Mouse (Mus musculus) frontal cortex, adult (tissue): ENCODE results near the gene Ffar1.

Experiments
- ATAC-seq: cut with Nextera tagmentation; 2 replicates; pipeline ENCODE4 v1.9.2; 2017; ENCODE audit warnings: mild to moderate bottlenecking, moderate library complexity, mixed read lengths; ENCODE audit not compliant: low TSS enrichment

Ffar1 gene

GRCm38 (mm10) chr7:30861464-30861863 lies at the start of gene Ffar1:
Gene Ffar1 (minus strand): TSS chr7:30861564.
- no peak for ATAC-seq

DNA sequence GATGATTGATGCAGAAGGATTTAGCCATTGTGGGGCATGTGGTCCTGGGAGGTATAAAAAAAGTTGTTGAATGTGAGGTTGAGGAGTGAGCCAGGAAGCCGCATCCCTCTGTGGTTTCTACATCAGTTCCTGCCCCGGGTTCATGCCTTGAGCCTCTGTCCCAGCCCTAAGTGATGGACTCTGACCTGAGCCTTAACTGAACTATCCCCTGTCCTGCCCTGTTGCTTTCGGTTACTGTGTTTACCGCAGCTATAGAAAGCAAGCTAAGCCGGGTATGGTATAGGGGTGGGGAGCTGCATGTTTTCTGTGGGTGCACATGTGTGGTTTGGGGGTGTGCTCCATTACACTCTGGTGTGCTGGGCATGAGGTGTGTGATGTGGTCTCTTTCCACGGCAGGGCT lies 48.4 kb upstream of the Ffar1 start:
- ATAC-seq, result no peak

DNA sequence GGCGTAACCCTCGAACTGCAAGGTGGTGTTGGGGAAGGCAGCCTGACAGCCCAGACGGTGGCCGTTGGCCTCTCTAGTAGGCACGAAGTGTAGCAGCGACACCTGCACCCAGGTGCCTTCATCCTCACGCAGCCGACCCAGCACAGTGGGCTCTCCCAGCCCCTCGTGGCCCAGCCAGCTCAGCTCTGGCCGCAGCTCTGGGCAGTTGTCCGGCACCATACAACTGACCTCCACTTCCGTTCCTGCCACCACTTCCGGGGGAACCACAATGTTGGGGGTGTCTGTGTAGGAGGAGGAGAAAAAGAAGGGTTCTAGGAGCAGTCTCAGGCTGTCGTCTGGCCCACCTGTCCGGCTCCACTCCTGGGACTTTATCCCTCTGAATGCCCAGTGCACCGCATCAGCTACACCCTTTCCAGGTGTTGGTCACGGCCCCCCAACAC lies 47.6 kb upstream of the Ffar1 start:
- ATAC-seq, result no peak

DNA sequence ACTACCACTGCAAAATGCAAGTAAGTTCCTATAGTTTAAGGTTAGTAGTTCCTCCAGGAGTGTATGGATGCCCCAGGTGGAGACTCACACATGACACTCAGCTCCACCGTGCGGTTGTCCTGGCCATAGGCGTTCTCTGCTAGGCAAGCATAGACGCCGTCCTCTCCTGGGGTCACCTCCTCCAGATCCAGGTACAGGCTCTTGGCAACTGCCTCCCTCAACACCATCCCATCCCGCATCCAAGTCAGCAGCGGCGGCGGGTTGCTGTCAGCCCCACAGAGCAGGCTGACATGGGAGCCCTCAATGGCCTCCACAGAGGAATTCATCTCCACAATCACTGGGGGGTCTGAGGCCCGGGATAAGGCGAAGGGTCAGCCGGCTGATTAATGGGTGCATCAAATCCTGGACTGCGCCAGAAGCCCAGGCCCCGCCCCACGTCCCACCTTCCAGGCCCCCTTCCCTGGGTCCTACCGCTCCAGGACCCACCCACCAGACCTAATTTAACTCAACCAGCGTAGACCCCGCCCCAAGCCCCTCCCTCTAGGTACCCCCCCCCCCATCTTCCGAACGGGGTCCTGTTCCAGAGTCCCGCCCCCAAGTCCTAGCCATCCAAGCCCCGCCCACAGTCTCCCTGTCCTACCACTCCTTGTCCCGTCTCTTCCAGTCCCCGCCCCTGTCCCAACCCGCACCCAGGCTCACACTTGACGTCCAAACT lies 47.1 kb upstream of the Ffar1 start:
- ATAC-seq, result no peak

- no peak for ATAC-seq
These were observed 42.7 kb upstream of the Ffar1 start for GRCm38 (mm10) chr7:30904042-30904441.

- no peak for ATAC-seq
These were observed 33.9 kb upstream of the Ffar1 start for GRCm38 (mm10) chr7:30895217-30895616.

DNA sequence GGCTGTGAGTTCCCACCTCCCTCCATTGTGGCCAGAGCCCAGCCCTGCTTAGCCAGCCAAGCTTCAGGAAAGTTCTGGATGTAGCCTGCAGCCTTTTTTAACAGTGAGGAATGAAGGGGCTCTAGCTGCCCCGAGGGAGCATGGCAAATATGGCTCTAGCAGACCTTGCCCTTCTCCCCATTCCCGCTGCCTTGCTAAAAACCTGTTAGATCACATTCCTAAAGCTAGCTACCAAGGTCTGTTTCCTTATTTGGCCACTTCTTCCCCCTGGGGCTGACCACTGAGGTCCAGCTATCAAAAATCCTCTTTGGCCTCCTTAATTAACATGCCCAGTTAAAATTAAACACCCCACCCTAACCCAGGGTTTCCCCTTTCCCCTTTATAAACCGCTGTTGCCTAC lies 31.2 kb upstream of the Ffar1 start:
- no peak for ATAC-seq

- ATAC-seq, result no peak
These were observed 30.4 kb upstream of the Ffar1 start for GRCm38 (mm10) chr7:30891746-30892145.

GRCm38 (mm10) chr7:30890681-30891080 lies 29.3 kb upstream of the Ffar1 start:
- no peak for ATAC-seq

DNA sequence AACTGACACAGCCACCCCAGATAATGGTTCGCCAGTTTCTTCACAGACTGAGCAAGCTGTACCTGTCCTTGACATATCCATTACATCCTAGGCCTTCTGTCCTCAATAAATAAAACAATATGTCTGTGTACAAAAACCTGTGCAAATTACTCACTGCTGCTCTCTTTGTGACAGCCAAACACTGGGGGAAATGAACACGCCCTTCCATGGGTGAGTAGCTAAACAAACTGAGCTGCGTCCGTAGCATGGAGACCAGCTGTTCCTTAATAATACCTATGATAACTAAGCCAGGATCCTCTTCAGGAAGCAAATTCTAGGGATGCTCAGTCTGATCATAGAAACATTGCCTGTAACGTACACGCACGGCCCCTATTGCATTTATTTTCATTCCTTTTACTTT lies 27.4 kb upstream of the Ffar1 start:
- ATAC-seq, result no peak

GRCm38 (mm10) chr7:30887568-30888188 lies 26.3 kb upstream of the Ffar1 start:
- no peak for ATAC-seq

DNA sequence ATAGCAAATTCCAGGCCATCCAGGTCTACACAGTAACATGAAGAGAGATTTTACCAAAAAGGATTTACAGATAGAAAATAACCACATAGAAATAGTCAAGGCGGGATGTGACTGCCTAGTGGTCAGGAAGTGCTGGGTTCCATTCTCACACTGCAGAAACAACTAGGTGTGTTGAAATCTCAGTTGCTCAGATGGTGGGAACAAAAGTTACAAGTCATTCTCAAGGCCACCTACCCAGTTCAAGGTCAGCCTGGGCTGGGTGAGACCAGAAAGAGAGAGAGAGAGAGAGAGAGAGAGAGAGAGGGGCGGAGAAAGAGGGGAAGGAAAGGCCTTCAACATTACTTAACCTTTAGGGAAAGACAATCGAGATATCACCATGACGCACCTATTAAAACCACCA lies 25.5 kb upstream of the Ffar1 start:
- no peak for ATAC-seq

DNA sequence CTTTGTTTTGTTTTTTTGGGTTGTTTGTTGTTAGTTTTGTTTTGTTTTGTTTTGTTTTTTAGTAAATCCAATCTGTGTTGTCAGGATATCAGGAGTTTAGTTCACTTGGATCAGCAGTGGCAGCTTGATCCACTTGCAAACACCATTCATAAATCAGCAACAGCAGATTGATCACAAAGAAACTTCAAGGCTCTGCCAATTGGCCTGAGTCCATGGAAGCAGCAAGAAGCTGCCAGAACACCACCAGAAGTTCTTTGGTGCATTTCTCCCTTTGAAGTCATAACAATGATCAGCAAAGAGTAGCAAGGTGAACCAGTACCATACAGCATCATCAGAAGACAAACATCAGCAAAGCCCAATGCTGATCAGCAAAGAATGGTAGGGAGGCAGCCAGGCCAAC lies 22.7 kb upstream of the Ffar1 start:
- ATAC-seq, result no peak

- ATAC-seq, result no peak
These were observed 20.0 kb upstream of the Ffar1 start for GRCm38 (mm10) chr7:30881367-30881766.

DNA sequence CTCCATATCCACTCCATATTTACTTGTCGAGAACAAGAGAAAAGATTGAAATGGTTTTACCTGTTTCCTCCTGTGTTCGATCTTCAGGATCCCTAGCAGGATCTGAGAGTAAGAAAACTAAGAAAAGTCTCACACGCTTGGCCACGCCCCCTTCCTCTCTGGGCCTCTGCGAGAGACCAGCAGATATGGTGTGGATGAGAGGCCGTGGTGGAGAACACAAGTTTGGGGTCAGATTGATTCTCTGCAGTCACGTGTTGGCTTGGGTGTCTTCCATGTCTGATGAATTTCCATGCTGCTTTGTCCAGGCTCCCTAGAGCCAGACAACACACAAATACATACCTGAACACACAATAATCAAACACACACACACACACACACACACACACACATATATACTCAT lies 18.8 kb upstream of the Ffar1 start, which contains the start of gene Cd22:
Gene Cd22 (minus strand): TSS at position 167 of the 400 bp plus-strand sequence.
- ATAC-seq, result no peak

- no peak for ATAC-seq
These were observed 17.6 kb upstream of the Ffar1 start for GRCm38 (mm10) chr7:30878950-30879349.

GRCm38 (mm10) chr7:30873083-30873482 lies 11.7 kb upstream of the Ffar1 start:
- peak; percentile 62; the same call in 1 of the 2 replicates for ATAC-seq

DNA sequence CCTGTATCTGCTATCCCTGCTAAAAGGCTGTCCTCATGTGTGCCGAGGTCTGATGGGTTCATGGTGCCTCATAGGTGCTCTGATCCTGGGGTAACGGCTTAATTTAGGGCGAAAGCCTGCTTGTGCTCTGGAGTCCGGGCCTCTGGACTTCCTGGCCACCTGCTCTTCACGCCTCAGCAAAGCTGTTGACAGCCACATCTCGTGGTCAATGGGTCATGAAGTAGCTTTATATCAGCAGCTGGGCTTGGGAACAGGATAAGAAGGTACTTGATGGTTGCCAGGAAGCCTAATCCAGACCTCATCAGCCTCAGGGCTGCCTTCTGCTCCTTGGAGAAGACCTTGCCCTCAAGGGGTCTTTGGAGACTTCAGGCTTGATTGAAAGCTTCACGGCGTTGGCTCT lies 2.0 kb upstream of the Ffar1 start:
- ATAC-seq, result no peak

GRCm38 (mm10) chr7:30859635-30860402 lies 1.5 kb downstream of the Ffar1 start:
- ATAC-seq, result peak; percentile 44; the same call in 1 of the 2 replicates

- ATAC-seq, result peak; percentile 78; the same call in 1 of the 2 replicates
These were observed 2.1 kb downstream of the Ffar1 start for GRCm38 (mm10) chr7:30859290-30859634.

DNA sequence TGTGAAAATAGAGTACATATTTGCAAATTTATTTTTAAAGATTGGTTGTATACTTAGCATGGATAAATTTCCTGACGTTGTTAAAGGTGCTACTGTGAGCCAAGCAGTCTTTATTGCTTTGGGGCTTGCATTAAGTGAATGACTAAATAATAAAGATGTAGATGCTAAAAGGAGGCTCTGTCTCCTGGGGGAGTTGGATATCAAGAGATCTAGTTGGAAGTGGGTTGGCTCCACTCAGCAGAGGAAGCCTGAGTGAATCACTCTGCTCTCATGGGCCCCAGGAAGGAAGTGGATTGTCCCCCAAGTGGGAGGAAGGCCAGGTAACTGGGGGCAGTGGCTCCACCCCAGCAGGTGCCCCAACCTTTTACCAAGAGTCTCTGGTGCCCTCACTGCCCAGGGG lies 3.6 kb downstream of the Ffar1 start:
- ATAC-seq, result no peak

GRCm38 (mm10) chr7:30856078-30856477 lies 5.3 kb downstream of the Ffar1 start, which contains the start of gene Ffar3:
Gene Ffar3 (minus strand): TSS chr7:30856178.
- no peak for ATAC-seq

DNA sequence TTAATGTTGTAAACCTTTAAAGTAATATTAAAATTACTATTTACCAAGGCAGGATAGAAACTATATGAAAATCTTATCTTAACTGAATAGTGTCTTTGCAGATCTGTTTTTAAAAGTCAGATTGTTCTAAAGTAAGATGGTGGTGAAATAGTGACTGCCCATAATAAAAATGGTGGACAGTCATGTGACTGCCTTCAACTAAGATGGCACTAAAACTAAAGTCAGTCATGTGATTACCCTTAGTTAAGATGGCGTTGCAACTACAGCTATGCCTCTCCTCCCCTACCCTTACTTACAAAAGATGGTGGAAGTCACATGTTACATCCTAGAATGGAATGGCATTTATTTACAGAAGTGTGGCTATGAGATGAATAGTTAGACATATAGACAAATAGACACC lies 9.9 kb downstream of the Ffar1 start:
- no peak for ATAC-seq
